Mouse (Mus musculus) heart, embryonic 10.5 days (tissue): ENCODE data around the gene Ubn1. TPM values are rescaled to one million over a fixed set of nuclear protein-coding genes. Genes with fewer than 3 reads are reported as not detected.

Source experiments
- DNase-seq: peaks from one replicate; pipeline ENCODE4 v3.0.0-alpha.2; 2017; ENCODE audit warnings: low spot score
- H3K27ac ChIP-seq: fragments of 300-500 bp; sonication (generic); 2 replicates; pipeline ENCODE4 v1.5.1; 2016; ENCODE audit warnings: mild to moderate bottlenecking
- H3K27me3 ChIP-seq: fragments of 300-500 bp; sonication (generic); 2 replicates; pipeline ENCODE4 v1.6.1; 2016; ENCODE audit warnings: mild to moderate bottlenecking; ENCODE audit not compliant: poor library complexity, insufficient read depth, severe bottlenecking
- H3K36me3 ChIP-seq: fragments of 300-500 bp; sonication (generic); 2 replicates; pipeline ENCODE4 v1.6.1; 2016; ENCODE audit warnings: mild to moderate bottlenecking, moderate library complexity
- H3K4me1 ChIP-seq: fragments of 300-500 bp; sonication (generic); 2 replicates; pipeline ENCODE4 v1.6.1; 2016; ENCODE audit warnings: mild to moderate bottlenecking
- H3K4me3 ChIP-seq: fragments of 300-500 bp; sonication (generic); 2 replicates; pipeline ENCODE4 v1.5.1; 2016; ENCODE audit warnings: mild to moderate bottlenecking, moderate library complexity
- H3K9me3 ChIP-seq: fragments of 300-500 bp; sonication (generic); 2 replicates; pipeline ENCODE4 v1.6.1; 2016; ENCODE audit warnings: mild to moderate bottlenecking, moderate library complexity
- WGBS: fragments of 180-500 bp; shearing (Covaris S2); methylation state at CpG from one replicate; pipeline ENCODE4 v1.1.7; 2016; 5-methylcytosine and 5-hydroxymethylcytosine counted together
- polyA plus RNA-seq: library from polyadenylated mRNA; unstranded; fragments of >200 nt; fragmentation: Nextera tagmentation; extraction: Ambion mirVana; gene quantifications from 2 replicates; pipeline ENCODE4 v1.2.1, GENCODE M21; 2016

Gene Ubn1
- polyA plus RNA-seq, 1 experiment from 2014 or later, result 15.7 TPM

DNA sequence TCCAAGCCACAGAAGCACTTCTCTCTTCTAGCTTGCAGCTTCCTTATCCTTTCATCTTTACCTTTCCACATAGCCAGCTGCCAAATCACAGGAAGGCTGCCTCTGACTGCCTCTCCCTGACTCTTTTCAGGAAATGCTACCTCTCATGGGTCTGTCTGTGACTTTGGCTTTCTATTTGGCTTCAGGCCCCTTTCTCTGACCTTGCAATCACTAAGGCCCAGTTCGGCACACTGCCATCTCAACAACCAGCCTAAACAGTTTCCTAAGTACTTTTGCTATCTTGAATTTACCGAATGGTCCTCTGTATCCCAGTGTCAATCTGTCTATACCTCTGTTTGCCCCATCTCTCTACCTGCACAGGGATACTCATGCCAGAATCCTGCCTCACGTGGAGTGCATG lies 14.3 kb upstream of the Ubn1 start:
- WGBS, result 92% methylated on average over 3 of the region's 3 CpGs
- Histone ChIP-seq H3K4me3 (no peak overlapping the region), H3K27ac (no peak overlapping the region), H3K27me3 (no peaks in the 10 kb centered on the region), H3K36me3 (peaks cover 99% of the 10 kb centered on the region), H3K4me1 (no peaks in the 10 kb centered on the region), H3K9me3 (no peaks in the 10 kb centered on the region)
- DNase-seq, result no peak

DNA sequence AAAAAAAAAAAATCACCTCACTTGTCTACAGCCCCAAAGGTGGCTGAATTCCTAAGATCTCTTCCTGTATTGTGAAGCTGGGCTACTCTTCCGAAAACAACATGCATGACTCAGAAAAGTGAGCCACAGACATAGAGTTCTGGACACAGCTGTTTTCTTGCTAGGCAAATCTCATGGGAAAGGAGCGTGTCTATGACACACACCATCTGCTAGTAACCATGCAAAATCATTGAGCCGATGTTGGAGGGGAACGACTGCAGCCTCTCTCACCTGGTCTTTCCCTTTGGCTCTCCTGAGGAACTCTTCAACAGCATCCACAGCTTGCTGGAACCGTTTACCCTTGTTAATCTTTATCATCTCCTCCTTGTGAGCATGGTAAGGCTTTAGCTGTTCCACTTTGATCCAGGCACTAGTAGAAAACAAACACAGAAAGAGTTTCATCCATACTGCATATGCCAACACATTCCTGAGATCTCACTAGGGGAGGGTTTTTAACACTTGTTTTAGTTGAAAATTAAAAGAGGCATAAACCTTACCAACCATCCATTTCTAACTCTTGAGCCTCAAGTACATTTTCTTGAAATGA lies 13.1 kb upstream of the Ubn1 start:
- H3K27me3 ChIP-seq, result no peaks in the 10 kb centered on the region
- no peaks in the 10 kb centered on the region for H3K4me1 ChIP-seq
- no peaks in the 10 kb centered on the region for H3K9me3 ChIP-seq
- H3K4me3 ChIP-seq, result no peak overlapping the region
- H3K36me3 ChIP-seq, result peaks cover 99% of the 10 kb centered on the region
- H3K27ac ChIP-seq, result no peak overlapping the region
- no peak for DNase-seq
- WGBS, result 90% methylated on average over 5 of the region's 5 CpGs

DNA sequence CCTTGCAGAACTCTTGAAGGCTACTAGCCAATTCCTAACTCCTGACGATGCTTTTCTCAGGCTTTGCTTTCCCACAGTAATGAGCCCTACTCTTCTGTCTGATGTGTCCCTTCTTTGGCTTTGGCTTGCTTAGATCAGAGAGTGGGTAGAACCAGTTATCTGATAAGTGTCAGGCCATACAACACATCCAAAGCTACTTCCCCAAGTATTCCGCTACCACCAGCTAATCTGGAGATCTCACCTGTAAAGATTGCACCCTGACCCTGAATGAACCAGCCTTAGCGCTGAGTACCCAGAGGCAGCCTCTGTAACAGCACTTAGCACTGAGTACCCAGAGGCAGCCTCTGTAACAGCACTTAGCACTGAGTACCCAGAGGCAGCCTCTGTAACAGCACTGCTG lies 4.5 kb upstream of the Ubn1 start:
- peaks cover 75% of the 10 kb centered on the region for H3K36me3 ChIP-seq
- no peak overlapping the region for H3K27ac ChIP-seq
- 94% methylated on average over 3 of the region's 3 CpGs for WGBS
- H3K4me3 ChIP-seq, result no peak overlapping the region
- H3K4me1 ChIP-seq, result peaks cover 14% of the 10 kb centered on the region
- no peaks in the 10 kb centered on the region for H3K27me3 ChIP-seq
- no peak for DNase-seq
- H3K9me3 ChIP-seq, result no peaks in the 10 kb centered on the region

DNA sequence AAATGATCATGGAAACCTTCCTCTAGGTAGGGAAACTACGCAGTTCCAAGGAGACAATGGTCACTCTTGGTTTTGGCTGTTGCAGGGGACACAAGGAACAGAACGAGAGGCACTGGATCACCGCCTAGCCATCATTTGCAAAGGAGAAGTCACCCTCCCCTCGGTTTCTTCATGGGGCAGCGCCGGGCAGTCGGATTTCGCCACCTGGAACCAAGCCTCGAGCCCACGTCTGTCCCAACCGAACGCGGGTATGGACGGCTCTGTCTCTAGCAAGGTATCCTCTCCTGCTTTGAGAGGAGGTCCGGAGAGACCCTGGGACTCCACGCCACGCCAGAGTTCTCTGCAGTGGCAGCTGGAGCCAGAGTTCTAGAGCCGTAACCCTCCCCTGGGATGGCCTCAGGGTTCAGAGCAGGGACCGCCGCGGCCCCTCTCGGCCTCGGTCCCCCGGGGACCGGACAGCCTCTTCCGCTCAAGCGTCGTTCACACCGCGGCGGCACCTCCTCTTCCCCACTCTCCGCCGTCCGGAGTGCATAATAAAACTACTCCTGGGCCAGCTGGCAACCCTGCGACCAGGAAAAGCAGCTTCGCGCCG lies 579 bp upstream of the Ubn1 start:
- under 1% methylated on average over 38 of the region's 38 CpGs for WGBS
- Histone ChIP-seq H3K36me3 (peaks cover 45% of the 10 kb centered on the region), H3K9me3 (no peaks in the 10 kb centered on the region), H3K4me3 (peak overlapping the region; percentile 96), H3K27ac (peak overlapping the region; percentile 95), H3K27me3 (no peaks in the 10 kb centered on the region), H3K4me1 (peaks cover 16% of the 10 kb centered on the region)
- DNase-seq, result no peak

DNA sequence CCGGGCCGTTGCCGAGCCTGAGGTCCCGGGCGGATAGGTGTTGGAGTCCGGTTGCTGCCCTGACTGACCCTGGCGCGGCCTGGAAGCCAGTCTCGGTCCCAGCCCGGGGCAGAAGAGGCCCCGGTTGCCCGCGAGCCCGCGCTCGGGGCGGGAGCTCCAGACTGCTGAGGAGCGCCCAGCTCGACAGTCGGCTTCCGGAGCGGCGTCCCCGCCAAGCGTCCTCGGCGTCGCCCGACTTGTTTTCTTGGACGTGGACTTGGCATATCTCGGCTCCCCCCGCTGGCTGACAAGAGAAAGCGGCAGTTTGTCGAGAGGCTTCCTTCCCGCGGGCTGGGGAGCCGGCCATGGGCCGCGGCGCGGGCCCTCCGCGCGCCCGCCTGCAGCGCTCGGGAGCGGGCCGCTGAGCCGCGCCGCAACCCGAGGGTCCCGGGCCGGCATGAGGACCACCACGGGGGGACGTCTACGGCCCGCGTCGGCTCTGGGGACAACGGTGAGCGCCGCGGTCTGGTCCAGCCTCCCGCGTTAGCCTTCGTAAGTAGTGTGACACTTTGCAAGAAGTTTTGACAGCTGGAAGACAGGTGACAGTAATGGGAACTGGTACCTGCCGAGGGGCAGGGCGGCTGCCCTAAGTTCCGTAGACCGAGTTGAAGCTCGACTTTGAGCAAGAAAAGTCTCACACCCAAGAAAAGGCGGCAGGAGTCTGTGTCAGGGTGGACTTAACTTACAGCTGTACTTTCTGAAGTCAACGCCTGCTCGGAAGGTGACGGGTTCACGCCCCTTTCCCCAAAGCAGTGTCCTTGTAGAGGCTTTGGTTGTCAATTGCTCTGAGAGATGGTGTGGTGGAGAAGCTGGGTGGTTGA lies 624 bp downstream of the Ubn1 start:
- H3K27me3 ChIP-seq, result no peaks in the 10 kb centered on the region
- WGBS, result under 1% methylated on average over 78 of the region's 78 CpGs
- H3K4me1 ChIP-seq, result peaks cover 16% of the 10 kb centered on the region
- H3K9me3 ChIP-seq, result no peaks in the 10 kb centered on the region
- peak; percentile 91 for DNase-seq
- H3K27ac ChIP-seq, result peak overlapping the region; percentile 95
- peak overlapping the region; percentile 96 for H3K4me3 ChIP-seq
- H3K36me3 ChIP-seq, result peaks cover 41% of the 10 kb centered on the region

DNA sequence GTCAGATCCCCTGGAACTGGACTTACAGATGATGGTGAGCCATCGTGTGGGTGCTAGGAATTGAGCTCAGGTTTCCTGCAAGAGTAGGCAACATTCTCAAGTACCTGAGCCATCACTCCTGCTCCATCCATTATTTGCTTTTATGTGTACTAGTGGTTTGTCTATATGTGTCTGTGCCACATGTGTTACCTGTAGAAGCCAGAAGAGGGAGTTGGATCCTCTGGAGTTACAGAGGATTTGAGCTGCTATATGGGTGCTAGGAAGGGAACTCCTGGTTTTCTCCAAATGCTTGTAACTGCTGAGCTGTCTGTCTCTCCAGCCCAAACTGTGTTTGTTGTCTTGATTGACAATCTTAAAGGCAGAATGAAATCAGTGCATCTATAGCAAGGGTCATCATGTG lies 8.3 kb downstream of the Ubn1 start:
- DNase-seq, result no peak
- 94% methylated on average over 1 of the region's 1 CpGs for WGBS
- Histone ChIP-seq H3K36me3 (peaks cover 64% of the 10 kb centered on the region), H3K4me1 (no peaks in the 10 kb centered on the region), H3K9me3 (no peaks in the 10 kb centered on the region), H3K4me3 (no peak overlapping the region), H3K27ac (no peak overlapping the region), H3K27me3 (no peaks in the 10 kb centered on the region)

DNA sequence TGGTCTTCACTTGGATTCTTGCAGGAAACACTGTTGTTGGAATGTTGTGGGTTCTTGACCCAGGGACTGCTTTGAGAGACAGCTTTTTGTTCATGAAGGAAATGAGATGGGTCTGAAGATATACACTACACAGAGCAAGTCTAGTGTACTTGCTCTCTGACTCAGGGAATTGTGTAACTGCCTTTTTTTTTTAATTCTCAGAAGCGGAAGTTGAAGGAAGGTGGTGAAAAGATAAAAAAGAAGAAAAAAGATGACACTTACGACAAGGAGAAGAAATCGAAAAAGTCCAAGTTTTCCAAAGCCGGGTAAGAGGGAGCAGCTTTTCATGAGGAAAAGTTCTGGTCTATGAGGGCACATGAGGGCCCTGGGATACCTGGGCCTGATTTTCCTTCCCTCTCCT lies 13.6 kb downstream of the Ubn1 start:
- WGBS, result 94% methylated on average over 4 of the region's 4 CpGs
- DNase-seq, result no peak
- Histone ChIP-seq H3K4me1 (no peaks in the 10 kb centered on the region), H3K36me3 (peaks cover 72% of the 10 kb centered on the region), H3K4me3 (no peak overlapping the region), H3K9me3 (no peaks in the 10 kb centered on the region), H3K27me3 (no peaks in the 10 kb centered on the region), H3K27ac (no peak overlapping the region)

DNA sequence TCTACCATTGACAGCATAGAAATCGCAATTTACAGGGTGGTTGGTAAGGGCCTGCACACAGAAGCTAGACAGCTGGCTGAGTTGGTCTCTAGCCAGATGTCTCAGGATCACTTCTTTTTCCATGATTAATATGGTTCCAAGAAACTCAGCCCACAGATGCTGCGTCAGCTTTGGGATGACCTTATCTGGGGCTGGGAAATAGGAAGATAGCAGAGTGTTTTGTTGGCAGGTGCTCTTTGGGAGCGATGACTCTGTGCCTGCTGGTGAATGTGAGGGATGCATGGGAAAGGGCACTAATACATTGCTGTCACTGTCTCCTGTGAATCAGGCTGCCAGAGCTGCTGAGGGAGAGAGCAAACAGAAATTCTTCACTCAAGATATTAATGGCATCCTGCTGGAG lies 20.5 kb downstream of the Ubn1 start:
- peaks cover 76% of the 10 kb centered on the region for H3K36me3 ChIP-seq
- H3K4me1 ChIP-seq, result no peaks in the 10 kb centered on the region

DNA sequence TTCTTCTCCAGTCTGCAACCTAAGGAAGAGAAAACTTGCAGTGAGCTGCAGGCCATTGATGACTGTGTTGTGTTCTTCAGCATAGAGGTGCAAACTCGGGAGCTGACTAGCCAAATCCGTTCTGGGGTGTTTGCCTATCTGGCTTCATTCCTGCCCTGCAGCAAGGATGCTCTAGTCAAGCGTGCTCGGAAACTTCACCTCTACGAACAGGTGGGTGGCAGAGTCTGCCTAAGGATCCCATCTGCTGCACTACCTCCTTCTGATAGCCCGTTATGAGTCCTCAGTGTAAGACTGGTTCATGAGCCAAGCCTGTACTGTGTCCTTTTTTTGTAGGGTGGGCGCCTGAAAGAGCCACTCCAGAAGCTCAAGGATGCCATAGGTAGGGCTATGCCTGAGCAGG lies 22.1 kb downstream of the Ubn1 start:
- 92% methylated on average over 7 of the region's 7 CpGs for WGBS
- no peak overlapping the region for H3K27ac ChIP-seq
- H3K9me3 ChIP-seq, result no peaks in the 10 kb centered on the region
- H3K27me3 ChIP-seq, result no peaks in the 10 kb centered on the region
- no peak overlapping the region for H3K4me3 ChIP-seq
- no peak for DNase-seq
- H3K4me1 ChIP-seq, result no peaks in the 10 kb centered on the region
- H3K36me3 ChIP-seq, result peaks cover 78% of the 10 kb centered on the region

More for the DNA sequence above, 20.5 kb downstream of the Ubn1 start:
- H3K27ac ChIP-seq, result no peak overlapping the region
- DNase-seq, result no peak
- H3K27me3 ChIP-seq, result no peaks in the 10 kb centered on the region
- 78% methylated on average over 3 of the region's 3 CpGs for WGBS
- H3K9me3 ChIP-seq, result no peaks in the 10 kb centered on the region
- H3K4me3 ChIP-seq, result no peak overlapping the region

DNA sequence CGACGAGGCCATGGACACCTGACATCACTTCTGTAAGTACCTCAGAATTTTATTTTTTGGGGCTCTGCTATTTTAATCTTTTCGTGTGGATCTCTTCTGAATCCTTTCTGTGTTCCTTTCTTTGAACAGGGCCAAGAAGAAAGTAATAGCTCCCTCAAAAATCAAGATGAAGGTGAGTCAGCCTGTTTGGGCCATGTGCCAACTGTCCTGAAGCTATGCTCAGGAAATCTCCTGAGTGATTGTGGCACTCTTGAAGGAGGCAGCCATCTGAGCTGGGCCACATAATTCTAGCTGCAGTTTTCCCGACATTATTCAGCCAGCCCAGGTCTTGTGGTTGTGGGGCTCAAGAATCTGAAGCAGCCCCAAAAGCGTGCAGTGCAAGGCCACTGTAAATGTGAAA lies 24.5 kb downstream of the Ubn1 start:
- Histone ChIP-seq H3K9me3 (no peaks in the 10 kb centered on the region), H3K27ac (no peak overlapping the region), H3K4me1 (no peaks in the 10 kb centered on the region), H3K4me3 (no peak overlapping the region), H3K27me3 (no peaks in the 10 kb centered on the region), H3K36me3 (peaks cover 89% of the 10 kb centered on the region)
- DNase-seq, result no peak
- 87% methylated on average over 5 of the region's 5 CpGs for WGBS

DNA sequence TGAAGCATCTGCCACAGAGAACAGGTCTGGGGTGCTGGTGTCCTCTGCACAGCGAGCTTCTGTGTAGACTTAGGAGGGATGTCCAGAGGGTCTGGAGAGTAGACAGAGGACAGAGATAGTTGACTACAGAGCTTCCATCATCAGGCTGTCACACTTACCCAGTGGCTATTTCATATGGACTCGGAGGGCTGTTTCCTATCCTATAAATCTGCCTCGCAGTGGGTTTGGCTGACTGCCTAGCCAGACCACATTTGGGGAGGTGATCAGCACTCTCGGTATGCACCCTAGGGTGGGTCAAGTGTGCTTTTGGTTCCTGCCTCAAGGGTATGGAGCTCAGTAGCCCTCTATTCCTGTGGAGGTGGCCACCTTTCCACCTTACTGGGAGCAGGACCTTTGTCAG lies 35.3 kb downstream of the Ubn1 start:
- Histone ChIP-seq H3K4me1 (no peaks in the 10 kb centered on the region; the same call in 1 of the 2 replicates), H3K27ac (no peak overlapping the region), H3K36me3 (peaks cover 78% of the 10 kb centered on the region), H3K4me3 (no peak overlapping the region), H3K9me3 (no peaks in the 10 kb centered on the region), H3K27me3 (no peaks in the 10 kb centered on the region)
- WGBS, result 94% methylated on average over 4 of the region's 4 CpGs
- no peak for DNase-seq

DNA sequence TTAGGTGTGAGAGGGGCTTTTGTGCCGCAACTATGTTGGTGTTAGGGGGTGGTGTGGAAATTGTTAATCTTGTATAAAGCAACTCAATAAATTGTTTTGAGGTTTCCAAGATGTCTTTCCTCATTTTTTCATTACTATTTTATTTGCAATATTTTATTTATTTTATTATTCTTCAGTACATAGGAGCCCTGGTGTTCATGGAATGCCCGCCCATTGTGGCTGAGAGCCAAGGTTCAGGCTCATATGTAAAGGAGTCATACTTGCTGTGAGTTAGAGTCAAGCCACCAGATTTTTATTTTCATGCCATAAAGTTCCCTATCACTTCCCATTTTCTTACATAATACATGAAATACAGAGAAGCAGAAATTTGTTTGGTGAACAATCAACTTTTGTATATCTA lies 36.3 kb downstream of the Ubn1 start:
- 97% methylated on average over 2 of the region's 2 CpGs for whole genome bisulfite sequencing
- peaks cover 76% of the 10 kb centered on the region for H3K36me3 ChIP-seq
- no peak for DNase-seq
- H3K27me3 ChIP-seq, result no peaks in the 10 kb centered on the region
- no peak overlapping the region for H3K4me3 ChIP-seq
- H3K27ac ChIP-seq, result no peak overlapping the region
- no peaks in the 10 kb centered on the region for H3K9me3 ChIP-seq
- peaks cover 6% of the 10 kb centered on the region; the same call in 1 of the 2 replicates for H3K4me1 ChIP-seq

DNA sequence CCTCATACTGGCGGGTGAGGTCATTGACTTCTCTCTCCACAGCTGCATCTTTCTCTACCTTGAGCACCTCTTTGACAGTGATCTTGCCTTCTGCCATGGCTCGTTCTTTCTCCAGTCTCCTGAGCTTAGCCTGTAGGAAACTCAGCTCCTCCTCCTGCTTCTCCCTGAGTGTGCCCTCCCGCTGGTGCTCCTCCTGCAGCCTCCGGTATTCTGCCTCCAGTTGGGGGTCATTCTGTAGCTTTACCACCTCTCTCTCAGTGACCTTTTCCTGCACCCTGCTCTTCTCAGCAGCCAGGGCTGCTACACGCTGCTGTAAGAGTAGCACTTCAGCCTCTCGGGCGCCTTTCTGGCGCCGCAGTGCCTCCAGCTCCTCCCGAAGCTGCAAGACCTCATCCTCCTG lies 39.2 kb downstream of the Ubn1 start:
- peaks cover 49% of the 10 kb centered on the region for H3K36me3 ChIP-seq
- DNase-seq, result no peak

More for the DNA sequence above, 39.2 kb downstream of the Ubn1 start:
- H3K27ac ChIP-seq, result no peak overlapping the region
- WGBS, result 55% methylated on average over 10 of the region's 10 CpGs
- 0 out of 2 replicates have a peak overlapping the region, but pooled peaks have one; percentile 16 for H3K4me3 ChIP-seq
- H3K9me3 ChIP-seq, result no peaks in the 10 kb centered on the region
- H3K27me3 ChIP-seq, result no peaks in the 10 kb centered on the region
- peaks cover 6% of the 10 kb centered on the region; the same call in 1 of the 2 replicates for H3K4me1 ChIP-seq
